Comparison of ENCODE assay signal across 13 mouse cellular contexts in the genomic region with DNA sequence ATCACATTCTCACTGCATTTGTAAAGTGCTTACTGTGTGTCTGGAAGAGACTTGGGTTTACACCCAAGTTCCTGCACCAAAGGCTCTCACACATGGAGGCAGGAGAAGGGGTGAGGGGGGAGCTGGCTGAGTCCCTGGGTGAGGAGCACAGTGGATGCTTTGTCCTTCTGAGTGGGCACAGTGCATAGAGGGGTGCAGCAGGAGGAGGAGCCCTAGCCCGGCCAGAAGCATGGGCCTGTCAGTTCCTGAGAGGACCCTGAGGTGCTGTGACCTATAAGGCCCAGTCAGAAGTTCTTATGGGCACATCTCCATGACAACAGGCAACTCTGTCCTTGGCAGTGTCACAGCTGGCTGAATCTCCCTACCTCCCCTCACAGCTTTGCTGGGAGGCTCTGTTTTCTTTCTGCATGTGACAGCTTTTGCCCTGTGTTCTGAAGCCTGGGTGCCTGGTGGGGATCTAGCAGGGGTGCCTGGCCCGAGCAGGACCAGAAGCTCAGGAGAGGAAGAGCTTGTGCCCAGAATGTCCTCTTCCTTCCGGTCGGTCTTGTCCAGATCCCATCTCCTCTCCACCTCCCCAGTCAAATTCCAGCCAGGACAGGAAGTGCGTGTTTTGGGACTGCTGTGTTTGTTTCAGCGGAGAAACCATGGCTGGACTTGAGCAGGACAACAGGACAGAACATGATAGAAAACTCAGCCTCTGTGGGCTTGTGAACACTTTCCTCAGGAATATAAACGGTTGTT. TPM values are rescaled to one million over a fixed set of nuclear protein-coding genes. Genes with fewer than 3 reads are reported as not detected.
DNase-seq lines count a peak whose midpoint lies in the region; ATAC-seq lines count a peak whose summit lies in the region.
"Had no signal": no experiment of that assay in that cellular context is flagged by ENCODE, and none has a peak within 500 bp of the region (broad histone marks: within the 10 kb centered on the region; RNA-seq: fewer than 3 reads in every experiment).

No protein-coding gene starts in this region.

- no peaks in the 10 kb centered on the region for H3K9me3 ChIP-seq in heart, embryonic 15.5 days (replicated peaks)
- no peaks in the 10 kb centered on the region; the same call in 1 of the 2 replicates for H3K9me3 ChIP-seq in limb, embryonic 11.5 days (ENCODE audit: control insufficient read depth, low read length)
- no peaks in the 10 kb centered on the region for H3K9me3 ChIP-seq in limb, embryonic 10.5 days (replicated peaks)
- H3K9me3 ChIP-seq: forebrain, embryonic 12.5 days; midbrain, embryonic 13.5 days had no signal

- no peak overlapping the region for H3K9ac ChIP-seq in heart, embryonic 15.5 days
- 0 out of 2 replicates have a peak overlapping the region, but pooled peaks have one; percentile 0 for H3K9ac ChIP-seq in limb, embryonic 11.5 days (ENCODE audit: low read length)
- H3K9ac ChIP-seq: forebrain, embryonic 12.5 days; midbrain, embryonic 13.5 days had no signal

- no peak overlapping the region for H3K4me3 ChIP-seq in heart, embryonic 15.5 days
- H3K4me3 ChIP-seq in limb, embryonic 11.5 days (ENCODE audit: low read depth, low read length): no peak overlapping the region
- H3K4me3 ChIP-seq in limb, embryonic 10.5 days: no peak overlapping the region
- H3K4me3 ChIP-seq: forebrain, embryonic 12.5 days; midbrain, embryonic 13.5 days had no signal

- intact Hi-C loops in heart, postnatal 10 days (cut with DNase I): no loop called here

- no peaks in the 10 kb centered on the region for H3K27me3 ChIP-seq in heart, embryonic 15.5 days
- H3K27me3 ChIP-seq in limb, embryonic 11.5 days (ENCODE audit: control insufficient read depth, insufficient read depth, low read length): no peaks in the 10 kb centered on the region
- no peaks in the 10 kb centered on the region for H3K27me3 ChIP-seq in limb, embryonic 10.5 days (ENCODE audit: low read depth, poor library complexity, severe bottlenecking)
- H3K27me3 ChIP-seq: forebrain, embryonic 12.5 days; midbrain, embryonic 13.5 days had no signal

- peaks cover 26% of the 10 kb centered on the region for H3K4me1 ChIP-seq in heart, embryonic 15.5 days (replicated peaks)
- no peaks in the 10 kb centered on the region for H3K4me1 ChIP-seq in limb, embryonic 11.5 days (ENCODE audit: control insufficient read depth, insufficient read depth, low read length)
- H3K4me1 ChIP-seq in limb, embryonic 10.5 days: no peaks in the 10 kb centered on the region
- H3K4me1 ChIP-seq: forebrain, embryonic 12.5 days had no signal

- ATAC-seq in heart, embryonic 15.5 days (replicated peaks; ENCODE audit: insufficient number of reproducible peaks, insufficient read depth, low FRiP score, low read depth): no peak
- no peak for ATAC-seq in limb, embryonic 11.5 days (ENCODE audit: insufficient number of reproducible peaks, low FRiP score, low TSS enrichment, low read depth)
- ATAC-seq: midbrain, embryonic 13.5 days had no signal

- peak; percentile 32 for DNase-seq in adrenal gland, adult 2 months
- DNase-seq in adrenal gland, postnatal 25 days: no peak
- no peak for DNase-seq in heart, postnatal 10 days
- no peak for DNase-seq in limb, embryonic 11.5 days (ENCODE audit: low spot score)
- no peak for DNase-seq in limb, embryonic 10.5 days (ENCODE audit: low spot score)
- DNase-seq in lung, postnatal 14 days: peak; percentile 30
- no peak for DNase-seq in gastrocnemius, postnatal 25 days
- DNase-seq: cerebellum, adult 11 months; embryo, embryonic 11 days; thymus, postnatal 4 days had no signal

- H3K4me2 ChIP-seq in heart, embryonic 15.5 days: no peak overlapping the region
- H3K4me2 ChIP-seq in limb, embryonic 11.5 days (ENCODE audit: low read depth, severe bottlenecking): no peak overlapping the region
- H3K4me2 ChIP-seq: forebrain, embryonic 12.5 days; midbrain, embryonic 13.5 days had no signal

- WGBS in heart, embryonic 15.5 days: 61% methylated on average over 7 of the region's 7 CpGs
- 74% methylated on average over 7 of the region's 7 CpGs for WGBS in limb, embryonic 11.5 days
- WGBS in limb, embryonic 10.5 days: 79% methylated on average over 7 of the region's 7 CpGs

- H3K27ac ChIP-seq in heart, embryonic 15.5 days: peak overlapping the region; percentile 39; the same call in 1 of the 2 replicates
- H3K27ac ChIP-seq in limb, embryonic 11.5 days (replicated peaks; ENCODE audit: low read depth, low read length): no peak overlapping the region
- H3K27ac ChIP-seq in limb, embryonic 10.5 days: no peak overlapping the region
- H3K27ac ChIP-seq: forebrain, embryonic 12.5 days; midbrain, embryonic 13.5 days had no signal

- H3K36me3 ChIP-seq in heart, embryonic 15.5 days: peaks cover 6% of the 10 kb centered on the region; the same call in 1 of the 2 replicates
- H3K36me3 ChIP-seq in limb, embryonic 11.5 days (ENCODE audit: control insufficient read depth, insufficient read depth, low read length): no peaks in the 10 kb centered on the region
- H3K36me3 ChIP-seq in limb, embryonic 10.5 days: no peaks in the 10 kb centered on the region
- H3K36me3 ChIP-seq: forebrain, embryonic 12.5 days; midbrain, embryonic 13.5 days had no signal

RNA-seq across cellular contexts. Expression of a gene that starts 15.0 kb away (rescaled TPM):
- total RNA-seq in adrenal gland, adult 2 months (2021): under 1 TPM; 0.14 to 0.38 TPM
- 0.42 and 0.48 TPM in 2 replicates for polyA plus RNA-seq in adrenal gland, adult 2 months (2012; rRNA removed)
- 0.30 TPM in 1 of 2 replicates, not detected in the other for total RNA-seq in adrenal gland, postnatal 25 days (2021)
- polyA plus RNA-seq in heart, embryonic 15.5 days (2015; fragmentation: Nextera tagmentation; extraction: Ambion mirVana): 4.4 and 4.9 TPM in 2 replicates
- total RNA-seq in heart, postnatal 10 days (2021): under 1 TPM; 0.67 to 0.84 TPM
- polyA plus RNA-seq in limb, embryonic 11.5 days (2014; fragmentation: Nextera tagmentation; extraction: Ambion mirVana): not detected in 2 replicates
- 0.06 TPM in 1 of 2 replicates, not detected in the other for polyA plus RNA-seq in limb, embryonic 10.5 days (2016; fragmentation: Nextera tagmentation; extraction: Ambion mirVana)
- under 1 TPM in 1 of 2 experiments, not detected in 1; 0.15 TPM for total RNA-seq in gastrocnemius, postnatal 25 days (2021)

Comparison
In these comparisons a context has a peak if more than half of its experiments do, and no peak if none do; other contexts are left out.
1. DNase-seq: peak in adrenal gland, adult 2 months (single experiment) and lung, postnatal 14 days (single experiment); none in adrenal gland, postnatal 25 days (single experiment), heart, postnatal 10 days (0 of 2), limb, embryonic 11.5 days (single experiment), limb, embryonic 10.5 days (single experiment) and gastrocnemius, postnatal 25 days (single experiment).